ENCODE assay signal across 15 mouse cellular contexts in the genomic region with DNA sequence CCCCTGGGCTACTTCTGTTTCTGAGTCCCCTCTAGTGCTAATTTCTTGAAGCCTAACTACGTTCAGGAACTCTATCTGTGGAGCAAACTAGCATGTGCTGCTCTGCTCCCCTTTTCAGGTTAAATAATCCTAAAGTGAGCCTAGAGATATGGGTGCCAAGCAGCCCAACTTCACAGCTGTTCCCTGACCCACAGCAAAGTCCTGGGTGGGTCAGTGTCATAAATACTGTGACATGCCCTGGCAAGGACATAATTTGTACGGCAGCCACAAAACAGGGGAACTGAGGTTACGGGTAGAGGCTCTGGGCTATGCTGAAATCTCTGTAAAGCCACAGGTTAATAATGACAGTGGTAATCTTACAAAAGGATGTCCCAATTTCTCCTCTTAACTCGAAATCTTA.
"Had no signal": no experiment of that assay in that cellular context is flagged by ENCODE, and none has a peak within 500 bp of the region (broad histone marks: within the 10 kb centered on the region; RNA-seq: fewer than 3 reads in every experiment).

No protein-coding gene starts in this region.

- H3K4me3 ChIP-seq: limb, embryonic 15.5 days; liver, embryonic 12.5 days; midbrain, embryonic 10.5 days; neural tube, embryonic 12.5 days; stomach, embryonic 15.5 days had no signal

- H3K27ac ChIP-seq: limb, embryonic 15.5 days; liver, embryonic 12.5 days; midbrain, embryonic 10.5 days; neural tube, embryonic 12.5 days; stomach, embryonic 15.5 days had no signal

- H3K4me1 ChIP-seq: liver, embryonic 12.5 days; neural tube, embryonic 12.5 days; stomach, embryonic 15.5 days had no signal

- H3K9ac ChIP-seq: limb, embryonic 15.5 days; liver, embryonic 12.5 days; lung, embryonic 14.5 days; neural tube, embryonic 12.5 days; stomach, embryonic 15.5 days had no signal

- H3K4me2 ChIP-seq: limb, embryonic 15.5 days; liver, embryonic 12.5 days; lung, embryonic 14.5 days; neural tube, embryonic 12.5 days; stomach, embryonic 15.5 days had no signal

- H3K36me3 ChIP-seq: limb, embryonic 15.5 days; liver, embryonic 12.5 days; midbrain, embryonic 10.5 days; neural tube, embryonic 12.5 days; stomach, embryonic 15.5 days had no signal

- H3K9me3 ChIP-seq: limb, embryonic 15.5 days; liver, embryonic 12.5 days; midbrain, embryonic 10.5 days; neural tube, embryonic 12.5 days; stomach, embryonic 15.5 days had no signal

- ATAC-seq: liver, embryonic 12.5 days had no signal

- H3K27me3 ChIP-seq: limb, embryonic 15.5 days; liver, embryonic 12.5 days; neural tube, embryonic 12.5 days; stomach, embryonic 15.5 days had no signal

- DNase-seq: kidney, postnatal 36 days; layer of hippocampus, adult 9-11 months; layer of hippocampus, postnatal 36 days; lung, embryonic 14.5 days; lung, postnatal 10 days; lung, postnatal 4 days; midbrain, embryonic 14.5 days; right cerebral cortex, postnatal 4 days; thymus, adult 2 months; thymus, postnatal 25 days had no signal
